Mouse (Mus musculus): ENCODE data around the gene Cdk14.

GRCm38 (mm10) chr5:4893206-4893851, 526.8 kb downstream of the Cdk14 start:
- TF ChIP-seq CTCF (IDR thresholded peaks at IDR 0.05; ENCODE audit: borderline replicate concordance, insufficient read depth, low read depth, low read length) (no peak), POLR2A (IDR thresholded peaks at IDR 0.05; ENCODE audit: borderline replicate concordance, insufficient read depth, low read length) (no peak)

All from cerebellum, adult 2 months (tissue).